Mouse (Mus musculus): ENCODE results near the gene Jph4.

DNA sequence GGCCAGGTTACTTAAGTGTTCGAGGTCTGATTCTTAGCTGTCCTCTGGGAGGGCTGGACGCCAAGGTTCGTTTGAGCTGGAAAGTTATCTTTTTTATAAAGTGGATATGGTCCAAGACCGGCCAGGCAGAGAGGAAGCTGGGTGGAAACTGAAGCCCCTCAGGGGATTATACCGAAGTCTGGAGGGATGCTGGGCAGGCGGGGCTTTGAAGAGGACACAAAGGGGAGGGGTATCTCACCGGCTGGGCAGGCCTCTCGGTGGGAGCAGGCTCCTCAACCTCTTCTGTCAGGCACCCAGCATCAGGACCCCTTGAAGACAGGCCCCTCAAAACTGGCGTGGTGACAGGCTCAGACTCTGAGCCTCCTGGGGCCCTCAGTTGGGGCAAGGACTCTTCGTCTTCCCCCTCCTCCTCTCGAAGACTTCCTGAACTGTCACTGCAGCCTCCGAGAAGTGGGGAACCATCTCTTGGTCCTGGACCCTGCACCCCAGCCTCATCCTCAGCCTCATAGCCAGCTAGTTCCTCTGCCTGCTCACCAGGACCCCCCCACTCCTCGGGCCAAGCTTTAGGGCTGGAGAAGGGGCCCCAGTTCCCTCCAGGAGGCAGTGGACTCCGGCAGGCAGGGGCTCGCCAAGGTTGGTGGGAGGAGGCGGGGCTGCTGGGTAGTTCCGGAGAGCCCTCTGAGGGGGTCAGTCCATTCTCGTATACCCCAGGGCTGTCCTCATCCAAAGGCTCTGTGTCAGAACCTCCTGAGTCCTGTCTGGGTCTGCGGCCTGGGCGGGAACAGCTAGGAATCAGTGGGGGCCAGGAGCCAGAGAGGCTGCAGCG lies 7.5 kb downstream of the Jph4 start:
- TF ChIP-seq CTCF (IDR thresholded peaks at IDR 0.05; ENCODE audit: low read depth, low read length) (no peak), POLR2A (IDR thresholded peaks at IDR 0.05; ENCODE audit: extremely low read depth, insufficient read depth, low read length) (no peak)
